Mouse (Mus musculus): Measurements from ENCODE around the gene Ces2b.
A peak's percentile ranks its signal among the peaks of the same experiment; 100 is the strongest.
"Not testable (repeated sequence)": the region's sequence is repeated elsewhere in the genome, so short reads cannot be mapped to it uniquely, and the experiment has no call there.

Gene Ces2b

GRCm38 (mm10) chr8:104831440-104831839 is at the start of gene Ces2b:
Ces2b (plus strand) TSS chr8:104831572.
- DNase-seq (ENCODE audit: low read depth, low spot score), result no peak

GRCm38 (mm10) chr8:104787049-104787448 is 44.3 kb upstream of the Ces2b start:
- DNase-seq (ENCODE audit: low read depth, low spot score), result peak; percentile 96

- DNase-seq (ENCODE audit: low read depth, low spot score), result no peak
Measured at GRCm38 (mm10) chr8:104788929-104789328, 42.4 kb upstream of the Ces2b start.

GRCm38 (mm10) chr8:104789886-104790680 is 41.3 kb upstream of the Ces2b start:
- peak; percentile 47 for DNase-seq (ENCODE audit: low read depth, low spot score)

GRCm38 (mm10) chr8:104799385-104799784 is 32.0 kb upstream of the Ces2b start:
- DNase-seq (ENCODE audit: low read depth, low spot score), result no peak

GRCm38 (mm10) chr8:104806127-104806526 is 25.2 kb upstream of the Ces2b start:
- no peak for DNase-seq (ENCODE audit: low read depth, low spot score)

GRCm38 (mm10) chr8:104808542-104809413 is 22.6 kb upstream of the Ces2b start:
- no peak for DNase-seq (ENCODE audit: low read depth, low spot score)

- DNase-seq (ENCODE audit: low read depth, low spot score), result no peak
Measured at GRCm38 (mm10) chr8:104809436-104809835, 21.9 kb upstream of the Ces2b start.

- DNase-seq (ENCODE audit: low read depth, low spot score), result peak; percentile 18
Measured at GRCm38 (mm10) chr8:104826912-104827311, 4.5 kb upstream of the Ces2b start.

GRCm38 (mm10) chr8:104828221-104828620 is 3.2 kb upstream of the Ces2b start:
- no peak for DNase-seq (ENCODE audit: low read depth, low spot score)

GRCm38 (mm10) chr8:104841360-104842078 is 10.1 kb downstream of the Ces2b start:
- DNase-seq (ENCODE audit: low read depth, low spot score), result no peak

- no peak for DNase-seq (ENCODE audit: low read depth, low spot score)
Measured at GRCm38 (mm10) chr8:104846831-104847230, 15.5 kb downstream of the Ces2b start, which contains the start of gene Ces2c. Ces2c (plus strand) TSS chr8:104847068.

- no peak for DNase-seq (ENCODE audit: low read depth, low spot score)
Measured at GRCm38 (mm10) chr8:104847741-104848462, 16.5 kb downstream of the Ces2b start.

GRCm38 (mm10) chr8:104866844-104867531 is 35.6 kb downstream of the Ces2b start:
- DNase-seq (ENCODE audit: low read depth, low spot score), result not testable (repeated sequence)

- DNase-seq (ENCODE audit: low read depth, low spot score), result not testable (repeated sequence)
Measured at GRCm38 (mm10) chr8:104868876-104869275, 37.5 kb downstream of the Ces2b start.

- DNase-seq (ENCODE audit: low read depth, low spot score), result not testable (repeated sequence)
Measured at GRCm38 (mm10) chr8:104886223-104886926, 55.0 kb downstream of the Ces2b start.

Measured in 3T3-L1 (cell line).